Mouse (Mus musculus) spleen, adult 2 months (tissue): ENCODE results near the gene Ly6g6c.
"Not testable (repeated sequence)": the region's sequence is repeated elsewhere in the genome, so short reads cannot be mapped to it uniquely, and the experiment has no call there.

Source experiments
- CTCF ChIP-seq: fragments of 200-500 bp; IDR thresholded peaks from 2 replicates; pipeline ENCODE4 v1.5.1; 2011; ENCODE audit warnings: mild to moderate bottlenecking, inconsistent platforms; ENCODE audit not compliant: insufficient read depth, insufficient read length, insufficient replicate concordance; ENCODE audit errors: extremely low read depth
- POLR2A ChIP-seq: fragments of 200-500 bp; IDR thresholded peaks from 2 replicates; pipeline ENCODE4 v1.6.1; 2011; ENCODE audit warnings: low read depth, low read length, inconsistent platforms

- not testable (repeated sequence) for TF ChIP-seq CTCF, POLR2A
Measured at GRCm38 (mm10) chr17:35033703-35034102, 31.5 kb upstream of the Ly6g6c start.
